Mouse (Mus musculus) hindbrain, embryonic 16.5 days (tissue): Measurements from ENCODE around the gene Safb2. TPM values are rescaled to one million over a fixed set of nuclear protein-coding genes. Genes with fewer than 3 reads are reported as not detected.

ENCODE experiments used
- ATAC-seq: fragments of 200-750 bp; cut with Nextera tagmentation; 2 replicates; pipeline ENCODE4 v1.8.0; 2017; ENCODE audit warnings: moderate TSS enrichment, moderate library complexity
- H3K27ac ChIP-seq: fragments of 300-500 bp; sonication (generic); 2 replicates; pipeline ENCODE4 v1.5.1; 2014; ENCODE audit warnings: low read depth, mild to moderate bottlenecking, control low read depth, low read length, moderate library complexity
- H3K27me3 ChIP-seq: fragments of 300-500 bp; sonication (generic); replicated peaks from 2 replicates; pipeline ENCODE4 v1.6.1; 2014; ENCODE audit warnings: low read length; ENCODE audit not compliant: control insufficient read depth, insufficient read depth
- H3K36me3 ChIP-seq: fragments of 300-500 bp; sonication (generic); 2 replicates; pipeline ENCODE4 v1.6.1; 2014; ENCODE audit warnings: mild to moderate bottlenecking, low read length, moderate library complexity, mixed read lengths; ENCODE audit not compliant: control insufficient read depth, insufficient read depth
- H3K4me1 ChIP-seq: fragments of 300-500 bp; sonication (generic); 2 replicates; pipeline ENCODE4 v1.6.1; 2014; ENCODE audit warnings: low read depth, low read length; ENCODE audit not compliant: control insufficient read depth, insufficient read depth
- H3K4me2 ChIP-seq: fragments of 300-500 bp; sonication (generic); 2 replicates; pipeline ENCODE4 v1.6.1; 2014; ENCODE audit warnings: mild to moderate bottlenecking, low read length, control low read depth, moderate library complexity
- H3K4me3 ChIP-seq: fragments of 300-500 bp; sonication (generic); 2 replicates; pipeline ENCODE4 v1.5.1; 2014; ENCODE audit warnings: mild to moderate bottlenecking, low read length, control low read depth, moderate library complexity
- H3K9ac ChIP-seq: fragments of 300-500 bp; sonication (generic); 2 replicates; pipeline ENCODE4 v1.6.1; 2014; ENCODE audit warnings: low read depth, mild to moderate bottlenecking, control low read depth, low read length, moderate library complexity
- H3K9me3 ChIP-seq: fragments of 300-500 bp; sonication (generic); 2 replicates; pipeline ENCODE4 v1.6.1; 2014; ENCODE audit warnings: mild to moderate bottlenecking, low read length, moderate library complexity; ENCODE audit not compliant: control insufficient read depth
- WGBS: fragments of 180-500 bp; shearing (Covaris S2); extraction: QIAGEN DNeasy Blood & Tissue Kit; methylation state at CpG from one replicate; pipeline ENCODE4 v1.1.7; 2014; 5-methylcytosine and 5-hydroxymethylcytosine counted together
- polyA plus RNA-seq: library from polyadenylated mRNA; unstranded; fragments of >200 nt; fragmentation: Nextera tagmentation; extraction: Ambion mirVana; gene quantifications from 2 replicates; pipeline ENCODE4 v1.2.1, GENCODE M21; 2015

Gene Safb2
- polyA plus RNA-seq, 1 experiment from 2014 or later, result 56.7 TPM

DNA sequence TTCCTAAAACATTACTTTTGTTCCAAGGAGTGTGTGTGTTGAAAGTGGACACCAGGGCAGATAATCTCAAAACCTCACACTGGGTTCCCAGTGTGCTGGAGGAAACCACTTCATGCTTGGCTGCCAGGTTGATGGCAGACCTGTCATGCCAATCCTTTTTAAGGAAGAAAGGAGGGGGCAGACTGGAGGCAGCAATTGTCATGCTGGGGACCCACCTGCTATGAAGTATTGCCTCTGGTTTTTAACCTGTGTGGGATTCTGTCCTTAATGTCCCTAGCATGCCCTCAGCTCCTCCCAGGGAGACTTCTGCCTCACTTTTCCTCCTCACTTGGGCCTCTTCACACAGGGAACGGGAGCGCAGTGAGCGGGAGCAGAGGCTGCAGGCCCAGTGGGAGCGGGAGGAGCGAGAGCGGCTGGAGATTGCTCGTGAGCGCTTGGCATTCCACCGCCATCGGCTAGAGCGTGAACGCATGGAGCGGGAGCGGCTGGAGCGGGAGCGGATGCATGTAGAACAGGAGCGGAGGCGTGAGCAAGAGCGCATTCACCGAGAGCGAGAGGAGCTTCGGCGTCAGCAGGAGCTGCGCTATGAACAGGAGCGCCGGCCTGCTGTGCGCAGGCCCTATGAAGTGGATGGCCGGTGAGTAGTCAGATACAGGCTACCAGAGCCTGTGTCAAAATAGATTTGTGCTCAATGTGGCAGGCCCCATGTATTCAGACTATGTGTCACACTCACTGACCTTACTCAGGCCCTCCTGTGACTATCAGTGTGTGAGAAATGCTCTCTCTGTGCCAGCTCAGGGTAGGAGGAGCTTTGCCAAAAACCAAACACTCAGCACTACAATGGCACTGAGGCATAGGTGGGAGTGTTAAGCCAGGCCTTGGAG lies 19.0 kb upstream of the Safb2 start:
- Histone ChIP-seq H3K9ac (no peak overlapping the region), H3K27me3 (no peaks in the 10 kb centered on the region), H3K27ac (no peak overlapping the region), H3K4me2 (no peak overlapping the region), H3K4me1 (peaks cover 7% of the 10 kb centered on the region), H3K9me3 (no peaks in the 10 kb centered on the region), H3K4me3 (no peak overlapping the region), H3K36me3 (peaks cover 75% of the 10 kb centered on the region)
- WGBS, result 93% methylated on average over 28 of the region's 28 CpGs
- ATAC-seq, result no peak

DNA sequence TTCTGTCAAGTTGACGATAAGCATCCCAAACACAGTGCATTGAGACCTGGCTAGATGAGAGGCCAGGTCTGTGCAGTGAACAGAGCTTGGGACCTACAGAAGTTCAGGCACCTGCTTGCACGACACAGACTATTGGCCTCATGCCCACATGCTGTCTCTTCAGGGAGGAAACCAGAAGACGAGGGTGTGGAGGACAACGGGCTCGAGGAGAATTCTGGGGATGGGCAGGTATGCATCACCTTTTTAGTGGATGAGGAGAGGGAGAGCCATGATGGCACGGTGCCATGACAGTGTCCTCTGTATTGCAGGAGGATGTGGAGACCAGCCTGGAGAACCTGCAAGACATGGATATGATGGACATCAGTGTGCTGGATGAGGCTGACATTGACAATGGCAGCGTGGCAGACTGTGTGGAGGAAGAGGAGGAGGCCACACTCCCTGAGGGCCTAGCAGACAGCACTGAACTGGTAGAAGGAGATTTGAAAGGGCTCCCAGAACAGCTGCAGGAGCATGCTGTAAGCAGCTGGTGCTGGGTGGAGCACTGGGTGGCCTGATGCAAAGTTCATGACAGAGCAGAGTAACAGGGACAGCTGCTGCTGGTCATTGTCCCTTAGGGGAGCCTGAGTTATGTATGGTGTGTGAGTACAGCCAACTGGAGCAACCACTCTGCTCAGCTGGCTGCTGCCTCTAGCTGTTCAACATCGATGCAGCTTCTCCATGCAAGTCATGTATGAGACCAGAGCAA lies 9.3 kb upstream of the Safb2 start:
- H3K27ac ChIP-seq, result no peak overlapping the region
- H3K4me3 ChIP-seq, result no peak overlapping the region
- 82% methylated on average over 8 of the region's 8 CpGs for WGBS
- ATAC-seq, result no peak
- no peak overlapping the region for H3K9ac ChIP-seq
- H3K4me1 ChIP-seq, result peaks cover 2% of the 10 kb centered on the region; the same call in 1 of the 2 replicates
- no peaks in the 10 kb centered on the region for H3K27me3 ChIP-seq
- H3K36me3 ChIP-seq, result peaks cover 60% of the 10 kb centered on the region
- no peaks in the 10 kb centered on the region for H3K9me3 ChIP-seq
- H3K4me2 ChIP-seq, result no peak overlapping the region

GRCm38 (mm10) chr17:56592553-56592952 lies 8.2 kb upstream of the Safb2 start:
- no peaks in the 10 kb centered on the region for H3K9me3 ChIP-seq
- H3K4me1 ChIP-seq, result peaks cover 10% of the 10 kb centered on the region
- no peak for ATAC-seq
- H3K27me3 ChIP-seq, result no peaks in the 10 kb centered on the region
- no peak overlapping the region for H3K4me2 ChIP-seq
- no peak overlapping the region for H3K4me3 ChIP-seq
- H3K9ac ChIP-seq, result no peak overlapping the region
- H3K27ac ChIP-seq, result no peak overlapping the region
- peaks cover 58% of the 10 kb centered on the region for H3K36me3 ChIP-seq

DNA sequence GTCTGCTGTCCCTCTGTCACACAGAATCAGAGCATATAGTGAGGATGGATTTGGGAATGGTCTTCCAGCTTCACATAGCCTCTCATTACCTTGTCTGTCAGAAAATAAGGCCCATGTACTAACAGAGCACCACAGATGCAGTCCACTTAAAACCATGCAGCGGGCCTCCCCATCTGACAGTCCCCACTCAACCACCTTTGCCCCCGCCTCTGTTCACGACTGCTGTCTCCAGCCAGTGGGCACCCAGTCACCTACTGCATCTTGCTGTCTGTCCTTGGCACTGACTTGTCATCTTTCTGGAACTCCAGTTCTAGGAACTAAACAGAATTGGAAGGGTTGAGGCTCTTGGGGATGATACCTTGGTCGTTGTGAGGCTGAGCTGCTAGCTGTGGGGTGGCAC lies 4.5 kb upstream of the Safb2 start:
- Histone ChIP-seq H3K4me1 (peaks cover 28% of the 10 kb centered on the region), H3K9me3 (no peaks in the 10 kb centered on the region), H3K4me3 (no peak overlapping the region), H3K27me3 (no peaks in the 10 kb centered on the region), H3K36me3 (peaks cover 36% of the 10 kb centered on the region), H3K9ac (no peak overlapping the region), H3K4me2 (no peak overlapping the region), H3K27ac (no peak overlapping the region)
- ATAC-seq, result no peak
- 93% methylated on average over 4 of the region's 4 CpGs for WGBS

- peaks cover 37% of the 10 kb centered on the region for H3K4me1 ChIP-seq
- H3K4me3 ChIP-seq, result no peak overlapping the region
- no peak for ATAC-seq
- no peak overlapping the region for H3K4me2 ChIP-seq
- no peaks in the 10 kb centered on the region for H3K27me3 ChIP-seq
- H3K27ac ChIP-seq, result peak overlapping the region; percentile 14; the same call in 1 of the 2 replicates
- H3K9ac ChIP-seq, result no peak overlapping the region; the same call in 1 of the 2 replicates
- H3K36me3 ChIP-seq, result peaks cover 29% of the 10 kb centered on the region
- WGBS, result 58% methylated on average over 1 of the region's 1 CpGs
- no peaks in the 10 kb centered on the region for H3K9me3 ChIP-seq
These were observed 3.4 kb upstream of the Safb2 start for GRCm38 (mm10) chr17:56587773-56588172.

- under 1% methylated on average over 61 of the region's 61 CpGs for WGBS
- peaks cover 49% of the 10 kb centered on the region for H3K4me1 ChIP-seq
These were observed 911 bp upstream of the Safb2 start for GRCm38 (mm10) chr17:56585171-56585821.

GRCm38 (mm10) chr17:56583611-56584256 lies 651 bp downstream of the Safb2 start:
- Histone ChIP-seq H3K9me3 (no peaks in the 10 kb centered on the region), H3K27me3 (no peaks in the 10 kb centered on the region), H3K9ac (peak overlapping the region; percentile 89), H3K4me3 (peak overlapping the region; percentile 86), H3K36me3 (peaks cover 19% of the 10 kb centered on the region), H3K4me2 (peak overlapping the region; percentile 96), H3K27ac (peak overlapping the region; percentile 95), H3K4me1 (peaks cover 49% of the 10 kb centered on the region)
- 2% methylated on average over 33 of the region's 33 CpGs for WGBS
- no peak for ATAC-seq

More at GRCm38 (mm10) chr17:56585171-56585821, 911 bp upstream of the Safb2 start:
- peak; percentile 24 for ATAC-seq
- H3K27ac ChIP-seq, result peak overlapping the region; percentile 94
- H3K36me3 ChIP-seq, result peaks cover 29% of the 10 kb centered on the region
- peak overlapping the region; percentile 86 for H3K4me3 ChIP-seq
- H3K9ac ChIP-seq, result peak overlapping the region; percentile 75
- no peaks in the 10 kb centered on the region for H3K9me3 ChIP-seq
- H3K27me3 ChIP-seq, result no peaks in the 10 kb centered on the region
- peak overlapping the region; percentile 89 for H3K4me2 ChIP-seq

DNA sequence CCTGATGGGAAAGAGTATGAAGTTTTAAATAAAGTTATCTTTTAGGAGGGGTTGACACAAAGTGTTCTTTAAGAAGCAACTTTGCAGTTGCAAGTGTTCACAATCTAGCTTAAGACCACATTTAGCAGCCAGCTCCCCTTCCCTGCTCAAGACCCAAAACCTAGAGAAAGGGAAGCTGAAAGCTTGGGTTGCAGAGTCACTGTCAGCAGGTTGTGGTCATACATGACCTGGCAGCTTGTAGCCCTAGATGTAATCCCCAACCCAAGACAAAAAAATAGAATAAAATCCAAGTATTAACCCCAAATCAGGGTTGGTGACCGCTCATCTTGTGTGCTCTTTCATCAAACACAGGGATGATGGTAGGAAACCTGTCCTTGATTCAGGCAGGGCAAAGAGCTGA lies 1.3 kb downstream of the Safb2 start:
- H3K27me3 ChIP-seq, result no peaks in the 10 kb centered on the region
- peak overlapping the region; percentile 86 for H3K4me3 ChIP-seq
- 63% methylated on average over 1 of the region's 1 CpGs for WGBS
- peak overlapping the region; percentile 89 for H3K9ac ChIP-seq
- peaks cover 45% of the 10 kb centered on the region for H3K4me1 ChIP-seq
- H3K27ac ChIP-seq, result no peak overlapping the region
- peak overlapping the region; percentile 96 for H3K4me2 ChIP-seq
- H3K9me3 ChIP-seq, result no peaks in the 10 kb centered on the region
- H3K36me3 ChIP-seq, result peaks cover 22% of the 10 kb centered on the region
- no peak for ATAC-seq
